ENCODE assay signal across 9 mouse cellular contexts in genomic region chr3:97938814-97939526, GRCm38 (mm10). TPM values are rescaled to one million over a fixed set of nuclear protein-coding genes. Genes with fewer than 3 reads are reported as not detected.
A peak's percentile ranks its signal among the peaks of the same experiment; 100 is the strongest.
DNase-seq lines count a peak whose midpoint lies in the region; ATAC-seq and TF ChIP-seq lines count a peak whose summit lies in the region.
"Had no signal": no experiment of that assay in that cellular context is flagged by ENCODE, and none has a peak within 500 bp of the region (broad histone marks: within the 10 kb centered on the region; RNA-seq: fewer than 3 reads in every experiment).

No protein-coding gene starts in this region.

- peaks cover 27% of the 10 kb centered on the region for H3K4me1 ChIP-seq in kidney, postnatal 0 days (replicated peaks; ENCODE audit: insufficient read depth, low read length)
- peaks cover 86% of the 10 kb centered on the region for H3K4me1 ChIP-seq in embryonic facial prominence, embryonic 10.5 days
- peaks cover 55% of the 10 kb centered on the region for H3K4me1 ChIP-seq in hindbrain, embryonic 15.5 days (replicated peaks)
- H3K4me1 ChIP-seq in neural tube, embryonic 12.5 days: peaks cover 47% of the 10 kb centered on the region

- H3K36me3 ChIP-seq in kidney, postnatal 0 days (ENCODE audit: insufficient read depth, low read length): no peaks in the 10 kb centered on the region
- H3K36me3 ChIP-seq in embryonic facial prominence, embryonic 10.5 days (replicated peaks): no peaks in the 10 kb centered on the region
- no peaks in the 10 kb centered on the region for H3K36me3 ChIP-seq in hindbrain, embryonic 15.5 days
- no peaks in the 10 kb centered on the region for H3K36me3 ChIP-seq in neural tube, embryonic 12.5 days

- no peak overlapping the region for H3K9ac ChIP-seq in kidney, postnatal 0 days (ENCODE audit: low read depth, low read length)
- no peak overlapping the region for H3K9ac ChIP-seq in hindbrain, embryonic 15.5 days
- H3K9ac ChIP-seq in neural tube, embryonic 12.5 days: 0 out of 2 replicates have a peak overlapping the region, but pooled peaks have one; percentile 13

- H3K27ac ChIP-seq in kidney, postnatal 0 days: peak overlapping the region; percentile 37; the same call in 1 of the 2 replicates
- peak overlapping the region; percentile 95 for H3K27ac ChIP-seq in embryonic facial prominence, embryonic 10.5 days (replicated peaks)
- peak overlapping the region; percentile 49; the same call in 1 of the 2 replicates for H3K27ac ChIP-seq in hindbrain, embryonic 15.5 days (replicated peaks)
- peak overlapping the region; percentile 62 for H3K27ac ChIP-seq in neural tube, embryonic 12.5 days

- no peaks in the 10 kb centered on the region for H3K9me3 ChIP-seq in kidney, postnatal 0 days (replicated peaks; ENCODE audit: low read length)
- H3K9me3 ChIP-seq in embryonic facial prominence, embryonic 10.5 days: no peaks in the 10 kb centered on the region
- H3K9me3 ChIP-seq in hindbrain, embryonic 15.5 days: no peaks in the 10 kb centered on the region
- no peaks in the 10 kb centered on the region for H3K9me3 ChIP-seq in neural tube, embryonic 12.5 days

- 44% methylated on average over 7 of the region's 7 CpGs for WGBS in kidney, postnatal 0 days
- WGBS in embryonic facial prominence, embryonic 10.5 days: 38% methylated on average over 7 of the region's 7 CpGs
- 11% methylated on average over 7 of the region's 7 CpGs for WGBS in hindbrain, embryonic 15.5 days
- 13% methylated on average over 7 of the region's 7 CpGs for WGBS in neural tube, embryonic 12.5 days

- no peak for TF ChIP-seq CTCF in kidney, postnatal 0 days (IDR thresholded peaks at IDR 0.05; ENCODE audit: low read depth)

- no peak for ATAC-seq in kidney, postnatal 0 days (replicated peaks; ENCODE audit: low FRiP score, low read depth)
- ATAC-seq in hindbrain, embryonic 15.5 days (ENCODE audit: low FRiP score, low read depth): peak; percentile 54; the same call in 1 of the 2 replicates
- ATAC-seq in neural tube, embryonic 12.5 days (ENCODE audit: low FRiP score, low read depth): no peak
- ATAC-seq: CD4-positive, CD25-positive, alpha-beta regulatory T cell, adult 4 months had no signal

- DNase-seq in kidney, postnatal 0 days (ENCODE audit: low spot score): no peak
- DNase-seq in kidney, postnatal 10 days: no peak
- no peak for DNase-seq in embryonic facial prominence, embryonic 10.5 days (ENCODE audit: low spot score)
- DNase-seq in cerebellum, adult 11 months: no peak
- no peak for DNase-seq in cerebellum, postnatal 4 days (ENCODE audit: low spot score in 2 of 2)
- DNase-seq in cerebellum, adult 11-12 months: no peak

- no peak overlapping the region for H3K4me2 ChIP-seq in kidney, postnatal 0 days (ENCODE audit: low read length)
- H3K4me2 ChIP-seq in hindbrain, embryonic 15.5 days: no peak overlapping the region
- peak overlapping the region; percentile 4; the same call in 1 of the 2 replicates for H3K4me2 ChIP-seq in neural tube, embryonic 12.5 days (replicated peaks)

- no peak overlapping the region for H3K4me3 ChIP-seq in kidney, postnatal 0 days (replicated peaks; ENCODE audit: low read depth, low read length)
- H3K4me3 ChIP-seq in embryonic facial prominence, embryonic 10.5 days: peak overlapping the region; percentile 20; the same call in 1 of the 2 replicates
- no peak overlapping the region for H3K4me3 ChIP-seq in hindbrain, embryonic 15.5 days
- H3K4me3 ChIP-seq in neural tube, embryonic 12.5 days: no peak overlapping the region

- H3K27me3 ChIP-seq in kidney, postnatal 0 days (ENCODE audit: insufficient read depth, low read length): no peaks in the 10 kb centered on the region
- H3K27me3 ChIP-seq in embryonic facial prominence, embryonic 10.5 days (replicated peaks; ENCODE audit: low read depth, poor library complexity, severe bottlenecking): no peaks in the 10 kb centered on the region
- H3K27me3 ChIP-seq in hindbrain, embryonic 15.5 days: no peaks in the 10 kb centered on the region
- no peaks in the 10 kb centered on the region for H3K27me3 ChIP-seq in neural tube, embryonic 12.5 days (replicated peaks)

RNA-seq across cellular contexts. Expression of gene Sec22b, which starts 38.0 kb away (rescaled TPM):
- 97.7 and 102 TPM in 2 replicates for polyA plus RNA-seq in kidney, postnatal 0 days (2015; fragmentation: Nextera tagmentation; extraction: Ambion mirVana)
- 119 and 122 TPM in 2 replicates for polyA plus RNA-seq in embryonic facial prominence, embryonic 10.5 days (2016; fragmentation: Nextera tagmentation; extraction: Ambion mirVana)
- 94.6 and 96.4 TPM in 2 replicates for polyA plus RNA-seq in hindbrain, embryonic 15.5 days (2015; fragmentation: Nextera tagmentation; extraction: Ambion mirVana)
- 106 and 109 TPM in 2 replicates for polyA plus RNA-seq in neural tube, embryonic 12.5 days (2016; fragmentation: Nextera tagmentation; extraction: Ambion mirVana)

RNA-seq across cellular contexts. Expression of gene Pde4dip, which starts 50.5 kb away (rescaled TPM):
- polyA plus RNA-seq in kidney, postnatal 0 days (2015; fragmentation: Nextera tagmentation; extraction: Ambion mirVana): 17.6 and 18.0 TPM in 2 replicates
- 27.0 and 28.2 TPM in 2 replicates for polyA plus RNA-seq in embryonic facial prominence, embryonic 10.5 days (2016; fragmentation: Nextera tagmentation; extraction: Ambion mirVana)
- polyA plus RNA-seq in hindbrain, embryonic 15.5 days (2015; fragmentation: Nextera tagmentation; extraction: Ambion mirVana): 62.3 and 66.1 TPM in 2 replicates
- 51.1 and 60.1 TPM in 2 replicates for polyA plus RNA-seq in neural tube, embryonic 12.5 days (2016; fragmentation: Nextera tagmentation; extraction: Ambion mirVana)

Comparison
In these comparisons a context has a peak if more than half of its experiments do, and no peak if none do; other contexts are left out.
1. H3K27ac ChIP-seq: peak in every context shown above with its lines; median percentile 95 in embryonic facial prominence, embryonic 10.5 days; 62 in neural tube, embryonic 12.5 days; 49 in hindbrain, embryonic 15.5 days; 37 in kidney, postnatal 0 days.